Mouse (Mus musculus) ES-Bruce4 (cell line): ENCODE measurements around the gene Gm47289. TPM values are rescaled to one million over a fixed set of nuclear protein-coding genes. Genes with fewer than 3 reads are reported as not detected.

Experiments used
- H3K27ac ChIP-seq: 2 replicates; pipeline ENCODE4 v1.5.1; 2012; ENCODE audit warnings: low read length, inconsistent platforms; ENCODE audit not compliant: insufficient read depth
- H3K27me3 ChIP-seq: 2 replicates; pipeline ENCODE4 v1.6.1; 2012; ENCODE audit warnings: mild to moderate bottlenecking, low read length, inconsistent platforms; ENCODE audit not compliant: control insufficient read depth, poor library complexity, insufficient read depth, severe bottlenecking
- H3K36me3 ChIP-seq: 2 replicates; pipeline ENCODE4 v1.6.1; 2012; ENCODE audit warnings: inconsistent platforms, mild to moderate bottlenecking, low read length, moderate library complexity; ENCODE audit not compliant: control insufficient read depth, poor library complexity, insufficient read depth, severe bottlenecking
- H3K4me1 ChIP-seq: one replicate; pipeline ENCODE4 v1.8.1; 2011; ENCODE audit warnings: low read length; ENCODE audit not compliant: control insufficient read depth, insufficient read depth
- H3K4me3 ChIP-seq: 2 replicates; pipeline ENCODE4 v1.5.1; 2011; ENCODE audit warnings: low read depth, mild to moderate bottlenecking, low read length
- H3K9ac ChIP-seq: 2 replicates; pipeline ENCODE4 v1.6.1; 2012; ENCODE audit warnings: low read depth, mild to moderate bottlenecking, inconsistent platforms; ENCODE audit not compliant: poor library complexity, severe bottlenecking
- H3K9me3 ChIP-seq: replicated peaks from 2 replicates; pipeline ENCODE4 v1.6.1; 2012; ENCODE audit warnings: mild to moderate bottlenecking, low read length, inconsistent platforms; ENCODE audit not compliant: control insufficient read depth, poor library complexity, insufficient read depth, severe bottlenecking
- CTCF ChIP-seq: IDR thresholded peaks from one replicate; pipeline ENCODE4 v1.8.1; 2011; ENCODE audit warnings: low read depth, low read length
- EP300 ChIP-seq: IDR thresholded peaks from 2 replicates; pipeline ENCODE4 v1.6.1; 2011; ENCODE audit warnings: low read depth, low read length; ENCODE audit not compliant: insufficient read depth
- POLR2A ChIP-seq: IDR thresholded peaks from one replicate; pipeline ENCODE4 v1.8.1; 2011; ENCODE audit warnings: low read length; ENCODE audit not compliant: insufficient read depth
- polyA plus RNA-seq: library from polyadenylated mRNA; stranded (reverse); fragments of >200 nt; gene quantifications from 2 replicates; pipeline ENCODE4 v1.2.4, GENCODE M21; 2011; ENCODE audit warnings: low read depth; ENCODE audit not compliant: missing spikeins, insufficient read depth, insufficient read length

Gene Gm47289
- not detected in 2 replicates for polyA plus RNA-seq

- no peaks in the 10 kb centered on the region for H3K36me3 ChIP-seq
- H3K27ac ChIP-seq = no peak within 1 kb of the TSS
- TF ChIP-seq POLR2A (no peak), CTCF (no peak)
- no peaks in the 10 kb centered on the region for H3K4me1 ChIP-seq
- H3K4me3 ChIP-seq = no peak within 1 kb of the TSS
- H3K9me3 ChIP-seq = no peaks in the 10 kb centered on the region
- H3K27me3 ChIP-seq = no peaks in the 10 kb centered on the region
- H3K9ac ChIP-seq = no peak within 1 kb of the TSS
Measured at GRCm38 (mm10) chr9:119158861-119159260, at the start of gene Gm47289. Gene Gm47289 (plus strand): TSS chr9:119159161.

DNA sequence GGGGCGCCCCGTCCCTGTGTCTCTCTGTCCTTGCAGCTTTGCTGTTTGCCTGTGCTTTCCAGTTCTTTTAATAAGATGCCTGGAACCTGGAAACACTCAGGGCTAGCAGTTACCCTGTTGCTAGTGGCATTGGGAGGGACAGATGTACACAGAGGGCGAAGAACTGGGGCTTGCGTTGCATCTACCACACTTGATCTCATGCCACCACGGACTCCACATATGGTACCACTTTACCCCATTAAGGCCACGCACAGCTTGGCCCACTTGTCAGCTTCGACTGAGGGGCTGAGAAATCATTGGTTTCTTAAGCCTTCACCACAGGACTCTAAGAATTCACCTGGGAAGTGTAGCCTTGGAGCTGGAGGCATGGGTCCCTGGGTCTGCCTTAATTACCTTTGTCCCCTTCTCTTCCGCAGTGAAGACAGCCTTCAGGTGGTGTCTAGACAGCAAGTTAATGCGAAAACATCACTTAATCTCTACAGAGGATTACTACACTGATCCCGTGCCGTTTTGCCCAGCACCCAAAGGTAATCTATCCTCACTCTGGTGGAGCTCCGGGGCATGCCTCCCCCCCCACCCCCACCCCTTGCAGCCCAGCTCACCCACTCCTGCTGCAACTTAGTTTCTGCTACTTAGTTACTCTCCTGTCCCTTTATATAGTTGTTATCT lies 49.1 kb upstream of the Gm47289 start:
- H3K27ac ChIP-seq = no peak overlapping the region
- no peaks in the 10 kb centered on the region for H3K9me3 ChIP-seq
- TF ChIP-seq EP300 = no peak
- no peak for TF ChIP-seq CTCF
- TF ChIP-seq POLR2A = no peak
- no peak overlapping the region for H3K4me3 ChIP-seq
- no peaks in the 10 kb centered on the region for H3K4me1 ChIP-seq
- H3K27me3 ChIP-seq = no peaks in the 10 kb centered on the region
- no peaks in the 10 kb centered on the region for H3K36me3 ChIP-seq
- H3K9ac ChIP-seq = no peak overlapping the region

DNA sequence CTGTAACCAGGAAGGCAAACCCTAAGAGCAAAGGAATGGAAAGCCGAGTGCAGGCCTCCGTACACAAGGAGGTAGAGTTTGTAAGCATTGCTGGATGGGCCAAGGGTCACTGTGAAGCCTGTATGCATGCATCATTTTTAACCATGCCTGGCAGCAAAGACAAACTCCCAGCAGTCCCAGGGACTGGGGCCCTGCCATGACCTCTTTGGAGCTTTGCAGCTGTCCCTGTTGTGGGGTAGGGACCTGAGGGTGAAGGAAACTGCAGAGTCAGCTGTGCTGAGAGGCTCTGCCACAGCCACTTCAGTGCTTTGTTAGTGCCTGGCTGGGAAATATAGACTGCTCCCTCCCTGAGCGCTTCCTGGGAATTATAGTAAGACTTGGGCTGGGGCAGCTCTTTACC lies 48.3 kb upstream of the Gm47289 start:
- H3K27me3 ChIP-seq = no peaks in the 10 kb centered on the region
- H3K9ac ChIP-seq = no peak overlapping the region
- no peaks in the 10 kb centered on the region for H3K36me3 ChIP-seq
- H3K4me3 ChIP-seq = no peak overlapping the region
- H3K27ac ChIP-seq = peak overlapping the region; percentile 23; the same call in 1 of the 2 replicates
- TF ChIP-seq EP300 (no peak), CTCF (no peak), POLR2A (no peak)
- H3K4me1 ChIP-seq = no peaks in the 10 kb centered on the region
- no peaks in the 10 kb centered on the region for H3K9me3 ChIP-seq

DNA sequence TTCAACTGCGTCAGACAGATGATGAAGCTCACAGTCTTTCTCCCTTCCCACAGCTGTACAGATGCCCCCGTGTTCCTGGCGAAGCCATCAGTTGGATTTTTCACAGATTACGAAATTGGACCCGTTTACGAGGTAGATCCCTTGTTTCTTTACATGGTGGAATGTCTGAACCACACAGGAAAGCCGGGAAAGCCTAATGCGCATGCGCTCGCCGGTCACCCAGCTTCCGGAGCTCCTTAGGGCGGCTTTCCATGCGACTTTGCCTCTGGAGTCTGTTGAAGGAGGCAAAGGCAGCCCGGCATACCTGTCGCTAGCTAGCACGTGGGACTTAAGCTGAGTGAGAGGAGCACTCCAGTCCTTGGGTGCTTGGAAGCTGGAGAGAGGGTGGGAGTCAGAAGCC lies 44.0 kb upstream of the Gm47289 start:
- TF ChIP-seq EP300 (no peak), CTCF (no peak)
- no peak overlapping the region for H3K27ac ChIP-seq
- no peaks in the 10 kb centered on the region for H3K9me3 ChIP-seq
- no peaks in the 10 kb centered on the region for H3K27me3 ChIP-seq
- H3K4me1 ChIP-seq = no peaks in the 10 kb centered on the region
- no peak overlapping the region for H3K4me3 ChIP-seq
- H3K9ac ChIP-seq = no peak overlapping the region
- H3K36me3 ChIP-seq = no peaks in the 10 kb centered on the region

DNA sequence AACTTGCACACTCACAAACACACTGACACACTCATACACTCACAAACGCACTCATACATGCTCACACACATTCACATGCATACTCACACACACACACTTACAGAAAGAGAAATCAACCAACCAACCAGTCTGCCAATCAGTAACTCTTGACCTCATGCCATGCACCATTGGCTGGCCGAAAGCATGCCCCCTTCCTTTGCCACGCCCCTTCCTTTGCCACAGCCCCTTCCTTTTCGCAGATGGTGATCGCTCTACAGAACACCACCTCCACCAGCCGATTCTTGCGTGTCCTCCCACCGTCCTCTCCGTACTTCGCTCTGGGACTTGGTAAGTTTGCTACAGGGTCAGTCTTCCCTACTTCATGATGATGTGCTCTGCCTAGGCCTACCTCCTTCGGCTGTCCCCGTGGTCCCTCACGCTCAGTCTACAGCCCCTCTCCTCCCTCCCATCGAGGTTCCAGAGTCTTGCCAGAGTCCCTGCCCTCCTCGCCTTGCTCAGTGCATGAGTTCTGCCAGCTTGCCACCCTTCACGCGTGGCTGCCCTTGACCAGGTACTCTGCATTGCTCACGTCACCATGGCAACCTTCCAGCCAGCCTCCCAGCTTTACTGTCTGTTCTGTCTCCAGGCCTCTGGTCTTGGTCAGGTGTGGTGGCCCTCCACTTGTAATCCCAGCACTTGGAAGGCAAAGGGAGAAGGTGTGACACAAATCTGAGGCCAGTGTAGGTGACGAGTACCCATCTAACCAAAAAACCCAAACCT lies 39.4 kb upstream of the Gm47289 start:
- Histone ChIP-seq H3K36me3 (no peaks in the 10 kb centered on the region), H3K4me1 (no peaks in the 10 kb centered on the region), H3K4me3 (no peak overlapping the region), H3K9me3 (no peaks in the 10 kb centered on the region), H3K9ac (no peak overlapping the region), H3K27me3 (no peaks in the 10 kb centered on the region), H3K27ac (no peak overlapping the region)
- TF ChIP-seq EP300 (no peak), CTCF (no peak), POLR2A (no peak)

DNA sequence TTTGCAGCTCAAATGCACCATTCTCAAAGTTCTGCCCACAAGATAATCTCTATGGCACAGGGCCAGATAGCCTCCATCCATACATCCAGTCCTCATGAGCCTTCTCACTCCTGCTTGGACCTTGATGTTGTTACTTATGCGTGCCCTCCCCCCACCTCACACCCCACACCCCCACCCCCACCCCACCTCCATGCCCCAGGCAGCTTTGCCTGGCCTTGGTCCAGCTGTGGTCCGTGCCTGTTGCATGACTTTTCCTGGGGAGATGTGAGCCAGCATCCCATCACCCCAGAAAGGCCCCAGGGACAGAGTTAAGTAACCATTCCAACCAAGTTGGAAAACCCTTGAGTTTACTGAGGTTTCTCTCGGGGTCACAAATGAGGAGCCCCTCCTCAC lies 38.8 kb upstream of the Gm47289 start:
- Histone ChIP-seq H3K4me1 (no peaks in the 10 kb centered on the region), H3K27me3 (no peaks in the 10 kb centered on the region), H3K9ac (no peak overlapping the region), H3K36me3 (no peaks in the 10 kb centered on the region), H3K4me3 (no peak overlapping the region), H3K9me3 (no peaks in the 10 kb centered on the region), H3K27ac (no peak overlapping the region)
- no peak for TF ChIP-seq CTCF
- no peak for TF ChIP-seq POLR2A
